Mouse (Mus musculus): ENCODE data around the gene Plcd3. TPM values are rescaled to one million over a fixed set of nuclear protein-coding genes. Genes with fewer than 3 reads are reported as not detected.

The Plcd3 gene
- polyA plus RNA-seq, 1 experiment from 2014 or later, result 0.50 TPM

DNA sequence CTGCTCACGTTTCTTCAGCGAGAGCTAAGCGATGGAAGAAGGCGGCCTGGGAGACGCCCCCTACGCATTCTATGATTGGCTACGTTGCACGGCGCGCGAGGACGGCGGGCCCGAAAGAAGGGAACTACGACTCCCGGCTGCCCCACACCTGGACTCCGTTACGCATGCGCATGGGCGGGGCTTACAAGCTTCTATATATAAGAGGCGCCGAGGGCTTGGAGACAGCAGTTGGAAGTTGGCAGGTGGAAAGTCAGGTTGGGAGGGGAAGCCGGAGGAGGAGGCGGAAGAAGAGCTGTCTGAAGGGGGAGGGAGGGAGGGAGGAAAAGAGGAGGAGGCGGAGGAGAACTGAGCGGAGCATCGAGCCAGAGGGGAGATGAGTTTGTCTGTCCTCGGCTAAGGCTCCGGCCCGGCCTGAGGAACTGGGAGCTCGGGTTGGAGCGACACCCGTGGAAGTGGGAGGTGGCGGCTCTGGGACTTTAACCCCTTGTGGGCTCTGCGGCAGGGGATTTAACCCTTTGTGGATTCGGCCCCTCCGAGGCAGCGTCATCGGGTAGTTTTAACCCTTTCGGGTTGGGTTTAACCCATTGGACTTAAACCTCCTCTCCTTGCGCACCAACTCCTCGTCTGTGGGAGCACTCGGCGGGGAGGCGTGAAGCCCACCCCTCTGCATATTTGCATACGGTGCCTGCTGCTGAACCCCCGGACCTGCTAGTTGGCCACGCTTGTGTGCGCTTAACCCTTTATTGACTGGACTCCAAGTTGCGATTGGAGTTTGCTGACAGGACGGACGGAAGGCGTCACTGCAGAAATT is 14.8 kb upstream of the Plcd3 start, which contains the start of gene Hexim1:
TSS of gene Hexim1 (plus strand) at position 224 of the 811 bp plus-strand sequence.
- Histone ChIP-seq H3K27ac (peak within 1 kb of the TSS; percentile 96), H3K27me3 (peaks cover 20% of the 10 kb centered on the region), H3K4me3 (replicated peaks) (peak within 1 kb of the TSS; percentile 85), H3K9me3 (replicated peaks) (no peaks in the 10 kb centered on the region), H3K9ac (peak within 1 kb of the TSS; percentile 90), H3K36me3 (no peaks in the 10 kb centered on the region), H3K4me1 (replicated peaks) (peaks cover 66% of the 10 kb centered on the region), H3K4me2 (peak within 1 kb of the TSS; percentile 99)
- peak; percentile 100 for DNase-seq
- under 1% methylated on average over 53 of the region's 53 CpGs for WGBS (ENCODE audit: insufficient replicate concordance)
- ATAC-seq (ENCODE audit: low read depth), result peak; percentile 92

DNA sequence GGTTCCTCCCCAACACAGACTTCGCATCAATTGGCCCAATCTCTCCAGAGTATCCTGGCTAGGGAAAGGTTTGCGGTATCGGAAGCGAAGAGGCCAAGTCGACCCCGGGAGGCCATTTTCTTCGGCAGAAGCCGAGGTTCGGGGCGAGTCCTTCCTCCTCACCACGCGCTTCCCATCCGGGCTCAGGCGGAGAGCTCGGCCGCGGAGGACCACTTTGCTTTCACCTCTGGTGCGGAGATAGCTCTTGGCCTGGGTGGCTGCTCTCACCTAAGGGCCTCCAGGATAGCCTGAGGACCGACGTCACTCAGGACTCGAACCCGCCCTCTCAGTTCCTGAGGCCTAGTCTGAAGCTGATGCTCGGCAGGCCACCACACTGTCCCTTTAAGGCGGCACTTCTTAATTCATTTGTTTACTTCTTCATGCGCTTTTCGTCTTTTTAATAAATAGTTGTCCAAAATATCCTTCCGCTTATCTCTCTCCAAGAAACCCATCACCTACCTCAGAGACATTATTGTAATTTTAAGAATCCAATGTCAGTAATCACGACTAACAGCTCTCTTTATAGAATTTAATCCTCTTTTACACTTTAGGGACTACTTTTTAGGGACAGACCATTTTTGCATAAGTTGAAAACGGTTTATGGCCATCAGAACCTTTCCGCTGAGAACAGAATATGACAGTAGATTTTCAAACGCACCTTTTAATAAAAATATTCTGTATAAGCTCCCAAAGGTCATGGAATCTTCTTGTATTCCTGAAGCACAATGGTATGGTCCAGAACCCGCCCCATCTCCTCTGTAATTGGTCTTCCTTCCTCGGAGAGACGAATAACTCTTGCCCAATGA is 13.9 kb upstream of the Plcd3 start:
- peak overlapping the region; percentile 88 for H3K4me2 ChIP-seq
- peak overlapping the region; percentile 71 for H3K4me3 ChIP-seq (replicated peaks)
- peak; percentile 83 for DNase-seq
- H3K9me3 ChIP-seq (replicated peaks), result no peaks in the 10 kb centered on the region
- H3K9ac ChIP-seq, result peak overlapping the region; percentile 86
- 1% methylated on average over 34 of the region's 34 CpGs for WGBS (ENCODE audit: insufficient replicate concordance)
- H3K27me3 ChIP-seq, result peaks cover 21% of the 10 kb centered on the region
- H3K27ac ChIP-seq, result peak overlapping the region; percentile 96
- H3K4me1 ChIP-seq (replicated peaks), result peaks cover 68% of the 10 kb centered on the region
- 0 out of 2 replicates have a peak, but pooled peaks cover 3% of the 10 kb centered on the region for H3K36me3 ChIP-seq
- ATAC-seq (ENCODE audit: low read depth), result peak; percentile 72

DNA sequence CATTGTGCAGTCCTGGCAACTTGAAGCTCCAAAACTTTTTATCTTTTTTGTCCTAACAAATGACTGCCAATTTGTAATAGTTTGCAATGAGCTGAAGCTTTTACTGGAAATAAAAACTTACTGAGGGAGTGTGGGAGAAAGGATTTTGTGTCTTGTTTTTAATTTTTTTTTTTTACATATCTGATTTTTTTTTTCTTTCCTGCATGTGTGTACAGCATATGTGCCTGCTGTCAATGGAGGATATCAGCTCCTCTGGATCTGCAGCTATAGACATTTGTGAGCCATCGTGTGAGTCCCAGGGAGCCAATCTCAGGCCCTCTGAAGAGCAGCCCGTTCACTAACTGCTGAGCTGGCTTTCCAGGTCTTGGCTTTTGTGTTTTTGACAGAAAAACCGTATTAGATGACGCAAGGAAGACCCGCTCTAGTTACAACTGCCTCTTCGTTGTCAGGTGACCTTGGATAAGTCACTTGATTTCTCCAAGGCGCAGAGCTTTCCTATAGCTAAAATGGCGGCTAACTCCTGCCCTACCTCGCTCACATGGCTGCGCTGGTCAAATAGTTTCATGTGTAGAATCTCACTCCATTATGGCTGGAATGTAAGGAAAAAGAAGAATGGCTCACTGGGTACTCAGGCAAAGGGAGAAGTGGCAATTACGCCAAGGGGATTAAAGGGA is 12.9 kb upstream of the Plcd3 start:
- H3K4me1 ChIP-seq (replicated peaks), result peaks cover 68% of the 10 kb centered on the region
- 74% methylated on average over 11 of the region's 11 CpGs for WGBS (ENCODE audit: insufficient replicate concordance)
- ATAC-seq (ENCODE audit: low read depth), result no peak

DNA sequence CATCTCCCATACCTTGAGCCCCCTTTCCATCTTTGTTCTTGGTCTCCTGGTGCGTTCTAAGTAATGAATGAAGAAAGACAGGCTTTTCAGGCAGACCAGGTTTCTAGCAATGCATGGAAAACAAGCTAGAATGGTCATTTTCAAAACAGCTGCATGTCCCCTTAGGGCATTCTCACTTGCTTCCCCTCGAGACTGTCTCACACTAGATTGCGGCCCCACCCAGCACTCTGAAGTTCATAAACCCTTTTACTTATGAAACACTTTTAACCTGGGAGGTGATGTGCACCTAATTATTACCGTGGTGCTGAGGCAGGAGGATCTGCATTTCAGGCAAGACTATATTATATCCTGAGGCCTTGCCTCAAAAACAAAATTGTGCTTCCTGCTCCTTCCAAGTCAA is 12.3 kb upstream of the Plcd3 start:
- 75% methylated on average over 4 of the region's 4 CpGs for WGBS (ENCODE audit: insufficient replicate concordance)
- peaks cover 21% of the 10 kb centered on the region for H3K27me3 ChIP-seq
- H3K4me3 ChIP-seq (replicated peaks), result no peak overlapping the region
- H3K27ac ChIP-seq, result no peak overlapping the region
- no peak overlapping the region for H3K9ac ChIP-seq
- 0 out of 2 replicates have a peak overlapping the region, but pooled peaks have one; percentile 88 for H3K4me2 ChIP-seq
- H3K9me3 ChIP-seq (replicated peaks), result no peaks in the 10 kb centered on the region
- peaks cover 15% of the 10 kb centered on the region for H3K36me3 ChIP-seq
- no peak for DNase-seq
- H3K4me1 ChIP-seq (replicated peaks), result peaks cover 64% of the 10 kb centered on the region
- ATAC-seq (ENCODE audit: low read depth), result no peak

More for the DNA sequence above, 12.9 kb upstream of the Plcd3 start:
- Histone ChIP-seq H3K27me3 (peaks cover 21% of the 10 kb centered on the region), H3K4me3 (replicated peaks) (peak overlapping the region; percentile 71), H3K9ac (peak overlapping the region; percentile 86), H3K4me2 (peak overlapping the region; percentile 88), H3K36me3 (peaks cover 8% of the 10 kb centered on the region), H3K9me3 (replicated peaks) (no peaks in the 10 kb centered on the region), H3K27ac (peak overlapping the region; percentile 96)
- DNase-seq, result no peak

DNA sequence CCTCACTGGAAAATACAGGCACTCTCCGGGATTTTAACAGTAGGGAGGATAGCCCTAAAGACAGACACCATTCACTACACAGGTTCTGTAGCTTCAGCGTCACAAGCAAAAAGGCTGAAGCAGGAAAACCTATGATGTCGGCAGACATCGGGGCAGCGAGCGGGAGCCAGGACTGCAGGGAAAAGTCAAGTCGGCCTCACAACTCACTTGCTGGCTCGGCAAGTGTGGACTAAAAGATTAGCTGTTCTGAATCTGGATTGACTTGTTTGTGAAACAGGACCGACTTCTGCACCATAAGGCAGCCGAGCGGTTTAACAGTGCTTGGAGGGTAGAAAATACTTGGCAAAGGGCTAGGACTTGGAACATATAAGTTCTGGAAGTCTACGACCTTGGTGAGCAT is 11.5 kb upstream of the Plcd3 start:
- Histone ChIP-seq H3K36me3 (peaks cover 18% of the 10 kb centered on the region), H3K4me2 (peak overlapping the region; percentile 65; the same call in 1 of the 2 replicates), H3K27ac (no peak overlapping the region), H3K4me3 (replicated peaks) (no peak overlapping the region), H3K9me3 (replicated peaks) (no peaks in the 10 kb centered on the region), H3K4me1 (replicated peaks) (peaks cover 56% of the 10 kb centered on the region), H3K27me3 (peaks cover 21% of the 10 kb centered on the region), H3K9ac (0 out of 2 replicates have a peak overlapping the region, but pooled peaks have one; percentile 59)
- WGBS (ENCODE audit: insufficient replicate concordance), result 69% methylated on average over 12 of the region's 12 CpGs
- DNase-seq, result no peak
- no peak for ATAC-seq (ENCODE audit: low read depth)

DNA sequence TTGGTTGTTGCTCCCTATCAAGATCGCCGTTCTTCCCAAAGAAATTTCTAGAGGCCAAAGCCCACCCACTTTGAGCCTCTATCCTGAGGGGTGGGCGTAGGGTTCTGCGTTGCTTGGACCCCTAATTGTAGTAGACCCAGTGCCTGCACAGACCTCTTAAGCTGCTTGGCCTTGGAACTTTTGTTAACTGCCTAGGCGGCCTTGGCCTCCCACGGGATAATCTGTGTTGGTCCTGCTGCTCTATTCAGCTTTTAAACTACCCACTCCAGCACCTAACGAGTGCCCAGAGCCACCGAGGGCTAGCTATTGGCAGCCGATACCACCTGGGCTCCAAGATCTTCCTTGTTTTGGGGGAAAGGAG is 11.1 kb upstream of the Plcd3 start:
- Histone ChIP-seq H3K36me3 (peaks cover 23% of the 10 kb centered on the region), H3K4me2 (peak overlapping the region; percentile 65), H3K27ac (peak overlapping the region; percentile 41; the same call in 1 of the 2 replicates), H3K4me1 (replicated peaks) (peaks cover 51% of the 10 kb centered on the region), H3K9me3 (replicated peaks) (no peaks in the 10 kb centered on the region), H3K27me3 (peaks cover 21% of the 10 kb centered on the region), H3K9ac (peak overlapping the region; percentile 59; the same call in 1 of the 2 replicates), H3K4me3 (replicated peaks) (peak overlapping the region; percentile 46)
- DNase-seq, result no peak
- no peak for ATAC-seq (ENCODE audit: low read depth)
- WGBS (ENCODE audit: insufficient replicate concordance), result 40% methylated on average over 9 of the region's 9 CpGs

DNA sequence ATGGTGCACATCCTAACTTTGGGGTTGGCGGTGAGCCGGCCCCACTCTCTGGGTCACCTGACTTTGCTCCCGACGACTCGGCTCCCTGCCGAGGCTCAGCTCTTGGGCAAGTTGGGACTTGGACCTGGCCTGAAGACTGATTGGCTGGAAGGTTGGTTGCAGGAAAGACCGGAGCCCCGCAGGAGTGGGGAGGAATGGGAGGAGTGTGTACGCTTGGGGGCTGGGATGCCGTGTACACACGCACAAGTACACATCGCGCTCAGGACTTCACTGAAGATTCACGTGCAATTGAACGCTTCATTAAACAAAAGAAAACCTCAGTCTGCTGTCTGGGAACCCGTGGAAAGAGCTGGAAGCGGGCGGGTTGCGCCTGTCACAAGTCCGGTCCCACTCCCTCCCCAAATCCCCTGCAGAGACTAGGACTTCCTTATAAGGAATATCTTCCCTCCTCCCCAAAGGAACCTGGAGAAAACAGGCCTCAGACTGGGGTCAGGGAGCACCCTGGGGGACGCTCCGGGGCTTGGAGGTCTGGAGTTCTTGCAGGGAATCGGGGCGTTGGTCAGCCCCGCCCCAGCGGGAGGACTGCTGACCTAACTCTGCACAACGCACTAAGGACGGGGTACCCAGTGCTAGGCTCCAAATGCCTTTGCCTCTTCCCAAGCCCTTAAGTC is 10.6 kb upstream of the Plcd3 start:
- WGBS (ENCODE audit: insufficient replicate concordance), result 11% methylated on average over 28 of the region's 28 CpGs
- Histone ChIP-seq H3K9me3 (replicated peaks) (no peaks in the 10 kb centered on the region), H3K4me1 (replicated peaks) (peaks cover 52% of the 10 kb centered on the region), H3K9ac (peak overlapping the region; percentile 59), H3K4me3 (replicated peaks) (peak overlapping the region; percentile 46), H3K27me3 (peaks cover 21% of the 10 kb centered on the region), H3K4me2 (peak overlapping the region; percentile 65), H3K36me3 (peaks cover 28% of the 10 kb centered on the region), H3K27ac (peak overlapping the region; percentile 41)
- ATAC-seq (ENCODE audit: low read depth), result no peak
- DNase-seq, result no peak

DNA sequence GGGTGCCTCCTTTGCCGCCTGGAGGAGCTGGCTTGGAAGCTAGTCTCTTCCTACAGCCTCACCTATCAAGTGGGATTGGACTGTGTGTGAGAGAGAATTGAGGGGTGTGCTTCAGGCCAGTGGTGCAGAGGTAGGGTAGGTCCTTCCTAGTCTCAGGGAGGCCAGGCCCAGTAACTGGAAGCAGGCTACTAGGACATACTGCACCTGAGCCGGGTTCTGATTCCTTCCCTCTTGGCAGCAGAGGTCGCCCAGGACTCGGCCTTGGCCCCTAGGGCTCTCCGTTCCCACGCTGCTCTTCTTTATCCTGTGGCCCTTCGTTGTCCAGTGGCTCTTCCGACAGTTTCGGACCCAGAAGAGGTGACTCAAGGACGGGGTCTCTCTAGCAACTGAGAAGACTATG is 9.8 kb upstream of the Plcd3 start:
- ATAC-seq (ENCODE audit: low read depth) (no peak), DNase-seq (no peak)
- peak overlapping the region; percentile 59 for H3K9ac ChIP-seq
- no peak overlapping the region; the same call in 1 of the 2 replicates for H3K4me3 ChIP-seq (replicated peaks)
- peak overlapping the region; percentile 65 for H3K4me2 ChIP-seq
- no peaks in the 10 kb centered on the region for H3K9me3 ChIP-seq (replicated peaks)
- peaks cover 33% of the 10 kb centered on the region for H3K36me3 ChIP-seq
- 43% methylated on average over 10 of the region's 10 CpGs for whole genome bisulfite sequencing (ENCODE audit: insufficient replicate concordance)
- H3K27me3 ChIP-seq, result peaks cover 21% of the 10 kb centered on the region
- peaks cover 52% of the 10 kb centered on the region for H3K4me1 ChIP-seq (replicated peaks)
- no peak overlapping the region for H3K27ac ChIP-seq

DNA sequence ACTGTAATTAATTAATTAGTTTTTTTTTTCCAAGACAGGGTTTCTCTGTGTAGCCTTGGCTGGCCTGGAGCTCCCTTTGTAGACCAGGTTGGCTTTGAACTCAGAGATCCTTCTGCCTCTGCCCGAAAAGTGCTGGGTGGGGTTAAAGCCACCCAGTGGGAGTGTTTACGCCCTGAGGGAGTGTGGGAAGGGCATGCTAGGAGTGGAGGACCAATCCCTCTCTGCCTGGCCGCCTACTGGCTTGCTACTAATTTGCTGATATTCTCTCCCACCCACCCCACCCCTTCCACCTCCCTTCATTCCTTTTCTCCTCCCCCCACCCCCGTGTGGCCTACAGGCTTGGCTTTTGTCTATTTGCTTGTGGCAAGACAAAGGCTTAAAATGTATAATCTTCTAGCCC is 4.9 kb upstream of the Plcd3 start:
- peak overlapping the region; percentile 91 for H3K9ac ChIP-seq
- H3K4me1 ChIP-seq (replicated peaks), result peaks cover 59% of the 10 kb centered on the region
- peak; percentile 56 for ATAC-seq (ENCODE audit: low read depth)

DNA sequence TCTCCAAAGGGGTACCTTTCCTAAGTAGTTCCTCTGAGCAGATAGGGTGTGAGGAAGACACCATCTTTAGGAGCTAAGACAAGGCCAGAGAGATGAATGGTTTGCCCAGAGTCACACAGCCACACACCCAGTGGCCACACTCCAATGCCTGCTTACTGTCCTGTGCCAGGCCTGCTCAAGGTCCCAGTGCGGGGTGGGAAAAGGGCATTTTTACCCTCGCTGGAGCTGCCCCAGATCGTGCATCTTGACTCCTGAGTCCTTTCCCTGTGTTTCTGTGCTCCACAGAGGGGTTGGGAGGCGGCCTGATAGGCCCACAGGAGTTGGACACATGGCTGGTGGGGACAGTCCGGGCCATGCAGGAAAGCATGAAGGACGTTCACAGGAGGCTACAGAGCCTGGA is 4.4 kb upstream of the Plcd3 start:
- H3K36me3 ChIP-seq, result peaks cover 47% of the 10 kb centered on the region
- H3K27me3 ChIP-seq, result peaks cover 16% of the 10 kb centered on the region
- peaks cover 62% of the 10 kb centered on the region for H3K4me1 ChIP-seq (replicated peaks)
- H3K4me2 ChIP-seq, result peak overlapping the region; percentile 93
- ATAC-seq (ENCODE audit: low read depth), result no peak
- peak overlapping the region; percentile 78 for H3K4me3 ChIP-seq (replicated peaks)
- no peak for DNase-seq
- H3K27ac ChIP-seq, result peak overlapping the region; percentile 97
- peak overlapping the region; percentile 91 for H3K9ac ChIP-seq
- H3K9me3 ChIP-seq (replicated peaks), result no peaks in the 10 kb centered on the region
- 82% methylated on average over 6 of the region's 6 CpGs for WGBS (ENCODE audit: insufficient replicate concordance)

More for the DNA sequence above, 4.9 kb upstream of the Plcd3 start:
- H3K9me3 ChIP-seq (replicated peaks), result no peaks in the 10 kb centered on the region
- peaks cover 47% of the 10 kb centered on the region for H3K36me3 ChIP-seq
- peak; percentile 65 for DNase-seq
- H3K27me3 ChIP-seq, result peaks cover 13% of the 10 kb centered on the region
- H3K4me2 ChIP-seq, result peak overlapping the region; percentile 93
- H3K4me3 ChIP-seq (replicated peaks), result peak overlapping the region; percentile 78
- 33% methylated on average over 4 of the region's 4 CpGs for WGBS (ENCODE audit: insufficient replicate concordance)
- H3K27ac ChIP-seq, result peak overlapping the region; percentile 97

Data from liver, embryonic 13.5 days (tissue).